Mouse (Mus musculus): ENCODE results near the gene Msln. TPM values are rescaled to one million over a fixed set of nuclear protein-coding genes. Genes with fewer than 3 reads are reported as not detected.
A peak's percentile ranks its signal among the peaks of the same experiment; 100 is the strongest.

Gene Msln
- polyA plus RNA-seq, 1 experiment from 2014 or later: 70.6 TPM

GRCm38 (mm10) chr17:25783086-25783485 is 28.9 kb upstream of the Msln start:
- Histone ChIP-seq H3K4me2 (replicated peaks; ENCODE audit: low read depth) (no peak overlapping the region), H3K4me3 (ENCODE audit: low read depth, low read length) (no peak overlapping the region), H3K9me3 (ENCODE audit: control insufficient read depth, low read length) (no peaks in the 10 kb centered on the region), H3K27ac (replicated peaks) (no peak overlapping the region), H3K36me3 (ENCODE audit: control insufficient read depth, insufficient read depth, low read length) (peaks cover 5% of the 10 kb centered on the region; the same call in 1 of the 2 replicates), H3K4me1 (replicated peaks; ENCODE audit: control insufficient read depth, insufficient read depth) (peaks cover 5% of the 10 kb centered on the region), H3K27me3 (ENCODE audit: control insufficient read depth, insufficient read depth, low read length) (no peaks in the 10 kb centered on the region), H3K9ac (ENCODE audit: low read length) (no peak overlapping the region)
- no peak for DNase-seq (ENCODE audit: low spot score)
- TF ChIP-seq EP300 (optimal IDR thresholded peaks at IDR 0.05) (no peak), CTCF (IDR thresholded peaks at IDR 0.05; ENCODE audit: low read depth) (no peak)
- WGBS: 66% methylated on average over 7 of the region's 7 CpGs
- ATAC-seq (ENCODE audit: low FRiP score, low TSS enrichment): no peak

DNA sequence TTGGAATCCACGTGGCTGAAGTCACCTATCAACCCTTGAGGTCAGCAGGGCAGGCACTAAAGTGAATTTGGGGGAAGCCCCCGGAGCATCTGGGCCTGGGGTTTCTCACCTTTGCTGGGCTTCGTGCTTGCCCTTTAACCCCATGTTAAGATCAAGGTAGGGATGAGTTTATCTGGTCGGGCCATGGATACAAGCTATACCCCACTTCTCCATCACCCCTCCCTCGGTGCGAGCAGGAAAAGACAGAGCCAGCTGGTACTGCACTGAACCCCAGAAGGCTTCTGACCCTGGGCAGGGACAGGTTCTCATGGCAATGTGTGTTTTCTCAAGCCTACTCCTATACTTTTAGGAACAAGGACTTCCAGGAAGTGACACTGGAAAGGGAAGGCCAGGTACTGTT is 27.2 kb upstream of the Msln start:
- Histone ChIP-seq H3K4me2 (replicated peaks; ENCODE audit: low read depth) (no peak overlapping the region), H3K4me1 (replicated peaks; ENCODE audit: control insufficient read depth, insufficient read depth) (peaks cover 5% of the 10 kb centered on the region), H3K9ac (ENCODE audit: low read length) (no peak overlapping the region), H3K9me3 (ENCODE audit: control insufficient read depth, low read length) (no peaks in the 10 kb centered on the region), H3K36me3 (ENCODE audit: control insufficient read depth, insufficient read depth, low read length) (peaks cover 5% of the 10 kb centered on the region; the same call in 1 of the 2 replicates), H3K4me3 (ENCODE audit: low read depth, low read length) (no peak overlapping the region), H3K27ac (replicated peaks) (no peak overlapping the region), H3K27me3 (ENCODE audit: control insufficient read depth, insufficient read depth, low read length) (no peaks in the 10 kb centered on the region)
- DNase-seq (ENCODE audit: low spot score): no peak
- ATAC-seq (ENCODE audit: low FRiP score, low TSS enrichment): no peak
- 67% methylated on average over 6 of the region's 6 CpGs for WGBS
- TF ChIP-seq CTCF (IDR thresholded peaks at IDR 0.05; ENCODE audit: low read depth) (no peak), EP300 (optimal IDR thresholded peaks at IDR 0.05) (no peak)

DNA sequence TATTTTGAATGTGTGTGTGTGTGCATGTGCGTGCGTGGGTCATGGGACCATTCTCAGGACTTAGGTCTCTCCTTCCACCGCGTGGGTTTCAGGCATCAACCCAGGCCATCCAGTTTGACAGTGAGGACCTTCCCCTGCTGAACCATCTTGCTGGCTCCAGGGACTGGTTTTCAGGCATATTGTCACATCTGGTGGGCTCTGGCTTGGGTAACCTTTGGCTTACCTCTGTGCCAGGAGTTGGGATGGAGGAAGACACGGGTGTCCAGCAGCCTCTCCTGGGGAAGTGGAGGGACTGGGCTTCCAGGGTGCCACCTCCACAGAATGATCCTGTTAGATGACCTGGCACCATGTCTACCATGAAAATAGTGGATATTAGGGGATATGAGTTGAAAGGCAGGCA is 23.8 kb upstream of the Msln start:
- Histone ChIP-seq H3K4me3 (ENCODE audit: low read depth, low read length) (no peak overlapping the region), H3K4me1 (replicated peaks; ENCODE audit: control insufficient read depth, insufficient read depth) (peaks cover 3% of the 10 kb centered on the region), H3K36me3 (ENCODE audit: control insufficient read depth, insufficient read depth, low read length) (peaks cover 5% of the 10 kb centered on the region; the same call in 1 of the 2 replicates), H3K4me2 (replicated peaks; ENCODE audit: low read depth) (no peak overlapping the region), H3K27me3 (ENCODE audit: control insufficient read depth, insufficient read depth, low read length) (no peaks in the 10 kb centered on the region), H3K27ac (replicated peaks) (no peak overlapping the region), H3K9ac (ENCODE audit: low read length) (no peak overlapping the region), H3K9me3 (ENCODE audit: control insufficient read depth, low read length) (no peaks in the 10 kb centered on the region)
- no peak for ATAC-seq (ENCODE audit: low FRiP score, low TSS enrichment)
- 91% methylated on average over 5 of the region's 5 CpGs for WGBS
- TF ChIP-seq CTCF (IDR thresholded peaks at IDR 0.05; ENCODE audit: low read depth) (no peak), EP300 (optimal IDR thresholded peaks at IDR 0.05) (no peak)
- no peak for DNase-seq (ENCODE audit: low spot score)

GRCm38 (mm10) chr17:25775318-25776062 is 21.3 kb upstream of the Msln start:
- Histone ChIP-seq H3K4me2 (replicated peaks; ENCODE audit: low read depth) (no peak overlapping the region), H3K27ac (replicated peaks) (no peak overlapping the region), H3K9me3 (ENCODE audit: control insufficient read depth, low read length) (no peaks in the 10 kb centered on the region), H3K9ac (ENCODE audit: low read length) (no peak overlapping the region), H3K36me3 (ENCODE audit: control insufficient read depth, insufficient read depth, low read length) (no peaks in the 10 kb centered on the region; the same call in 1 of the 2 replicates), H3K4me3 (ENCODE audit: low read depth, low read length) (no peak overlapping the region), H3K4me1 (replicated peaks; ENCODE audit: control insufficient read depth, insufficient read depth) (peaks cover 3% of the 10 kb centered on the region), H3K27me3 (ENCODE audit: control insufficient read depth, insufficient read depth, low read length) (no peaks in the 10 kb centered on the region)
- ATAC-seq (ENCODE audit: low FRiP score, low TSS enrichment) (no peak), DNase-seq (ENCODE audit: low spot score) (no peak)
- TF ChIP-seq CTCF (IDR thresholded peaks at IDR 0.05; ENCODE audit: low read depth) (no peak), EP300 (optimal IDR thresholded peaks at IDR 0.05) (no peak)
- WGBS: 79% methylated on average over 10 of the region's 10 CpGs

- ATAC-seq (ENCODE audit: low FRiP score, low TSS enrichment) (peak; percentile 84), DNase-seq (ENCODE audit: low spot score) (peak; percentile 98)
- under 1% methylated on average over 37 of the region's 37 CpGs for WGBS
- H3K4me1 ChIP-seq (replicated peaks; ENCODE audit: control insufficient read depth, insufficient read depth): peaks cover 3% of the 10 kb centered on the region
- H3K9ac ChIP-seq (ENCODE audit: low read length): peak within 1 kb of the TSS; percentile 87
- no peaks in the 10 kb centered on the region for H3K9me3 ChIP-seq (ENCODE audit: control insufficient read depth, low read length)
- TF ChIP-seq CTCF (IDR thresholded peaks at IDR 0.05; ENCODE audit: low read depth): peak; percentile 100
- no peak for TF ChIP-seq EP300 (optimal IDR thresholded peaks at IDR 0.05)
- H3K27ac ChIP-seq (replicated peaks): no peak within 1 kb of the TSS; the same call in 1 of the 2 replicates
- H3K27me3 ChIP-seq (ENCODE audit: control insufficient read depth, insufficient read depth, low read length): no peaks in the 10 kb centered on the region
- H3K36me3 ChIP-seq (ENCODE audit: control insufficient read depth, insufficient read depth, low read length): no peaks in the 10 kb centered on the region; the same call in 1 of the 2 replicates
- H3K4me3 ChIP-seq (ENCODE audit: low read depth, low read length): peak within 1 kb of the TSS; percentile 71
- H3K4me2 ChIP-seq (replicated peaks; ENCODE audit: low read depth): peak within 1 kb of the TSS; percentile 77
Measured at GRCm38 (mm10) chr17:25773549-25774120, 19.5 kb upstream of the Msln start, which contains the start of gene Narfl. Gene Narfl, plus strand, starts transcription at chr17:25773776.

GRCm38 (mm10) chr17:25769331-25769730 is 15.2 kb upstream of the Msln start:
- no peak overlapping the region for H3K4me2 ChIP-seq (replicated peaks; ENCODE audit: low read depth)
- H3K4me1 ChIP-seq (replicated peaks; ENCODE audit: control insufficient read depth, insufficient read depth): peaks cover 3% of the 10 kb centered on the region
- H3K27me3 ChIP-seq (ENCODE audit: control insufficient read depth, insufficient read depth, low read length): no peaks in the 10 kb centered on the region
- H3K27ac ChIP-seq (replicated peaks): no peak overlapping the region
- DNase-seq (ENCODE audit: low spot score): no peak
- H3K36me3 ChIP-seq (ENCODE audit: control insufficient read depth, insufficient read depth, low read length): no peaks in the 10 kb centered on the region
- TF ChIP-seq CTCF (IDR thresholded peaks at IDR 0.05; ENCODE audit: low read depth) (no peak), EP300 (optimal IDR thresholded peaks at IDR 0.05) (no peak)
- H3K9me3 ChIP-seq (ENCODE audit: control insufficient read depth, low read length): no peaks in the 10 kb centered on the region
- no peak overlapping the region for H3K4me3 ChIP-seq (ENCODE audit: low read depth, low read length)
- no peak for ATAC-seq (ENCODE audit: low FRiP score, low TSS enrichment)
- no peak overlapping the region for H3K9ac ChIP-seq (ENCODE audit: low read length)
- WGBS: 57% methylated on average over 9 of the region's 9 CpGs
